Mouse (Mus musculus): ENCODE measurements around the gene Creb5.
A peak's percentile ranks its signal among the peaks of the same experiment; 100 is the strongest.
"Not testable (repeated sequence)": the region's sequence is repeated elsewhere in the genome, so short reads cannot be mapped to it uniquely, and the experiment has no call there.

Gene Creb5

DNA sequence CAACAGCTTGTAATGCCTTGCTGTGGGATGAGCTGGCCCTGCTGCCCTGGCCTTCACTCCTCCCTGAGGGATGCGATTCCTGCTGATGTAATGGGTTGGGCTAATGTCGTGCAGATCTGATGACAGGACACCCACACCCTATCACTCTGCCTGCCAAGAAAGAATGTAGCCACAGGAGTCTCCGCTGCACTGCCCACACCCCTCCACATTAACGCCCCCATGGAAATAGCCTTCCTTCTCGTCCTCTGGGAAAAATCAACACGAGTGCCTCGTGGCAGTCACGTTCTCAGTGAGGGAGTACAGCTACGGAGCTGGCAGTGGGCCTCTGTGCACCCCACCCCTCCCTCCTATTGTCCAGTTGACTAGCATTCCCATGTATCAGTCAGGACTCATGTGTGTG is 50.3 kb downstream of the Creb5 start:
- peak; percentile 17 for DNase-seq

DNA sequence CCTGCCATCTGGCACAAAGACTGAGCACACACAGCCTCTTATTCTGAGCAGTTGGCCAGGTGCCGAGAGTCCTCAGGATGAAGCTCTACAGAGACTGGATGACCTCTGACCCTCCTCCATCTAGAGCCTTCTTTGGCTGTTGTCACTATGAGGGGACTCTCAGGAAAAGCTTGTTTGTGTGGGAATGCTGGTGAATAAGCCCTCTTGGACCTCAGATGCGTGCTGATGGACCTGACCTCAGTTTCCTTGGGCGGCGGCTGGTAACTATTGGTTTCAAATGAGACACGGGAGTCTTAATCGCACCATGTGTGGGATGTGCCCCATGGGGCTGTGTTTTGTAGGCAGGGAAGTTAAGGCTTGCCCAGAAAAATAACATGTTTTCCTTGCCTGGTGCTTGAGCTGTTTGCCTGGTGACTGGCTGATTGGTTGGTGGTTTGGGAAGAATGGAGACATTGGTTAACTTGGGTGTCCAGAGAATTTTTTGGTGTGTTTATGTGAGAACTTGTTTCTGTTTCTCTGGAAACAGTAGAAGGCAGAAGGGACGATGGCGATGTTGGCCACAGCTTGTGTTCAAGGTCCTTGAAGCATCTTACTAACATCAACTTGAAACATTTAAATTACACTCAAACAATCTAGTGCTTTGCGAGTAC is 65.4 kb downstream of the Creb5 start:
- no peak for DNase-seq

DNA sequence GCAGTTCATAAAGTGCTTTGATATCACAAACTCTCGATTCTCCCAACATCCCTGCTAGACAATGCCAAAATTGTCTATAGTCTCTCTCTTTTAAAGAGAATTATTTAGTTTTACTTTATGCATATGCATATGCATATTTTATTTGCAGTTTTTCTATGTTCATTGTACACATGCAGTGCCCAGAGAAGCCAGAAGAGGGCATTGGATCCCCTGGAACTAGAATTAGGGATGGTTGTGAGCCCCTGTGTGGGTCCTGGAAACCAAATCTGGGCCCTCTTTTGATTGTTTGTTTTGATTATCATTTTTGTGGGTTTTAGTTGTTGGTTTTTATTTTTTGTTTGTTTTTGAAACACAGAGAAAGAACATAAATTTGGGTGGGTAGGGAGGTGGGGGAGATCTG is 69.3 kb downstream of the Creb5 start:
- DNase-seq = no peak

DNA sequence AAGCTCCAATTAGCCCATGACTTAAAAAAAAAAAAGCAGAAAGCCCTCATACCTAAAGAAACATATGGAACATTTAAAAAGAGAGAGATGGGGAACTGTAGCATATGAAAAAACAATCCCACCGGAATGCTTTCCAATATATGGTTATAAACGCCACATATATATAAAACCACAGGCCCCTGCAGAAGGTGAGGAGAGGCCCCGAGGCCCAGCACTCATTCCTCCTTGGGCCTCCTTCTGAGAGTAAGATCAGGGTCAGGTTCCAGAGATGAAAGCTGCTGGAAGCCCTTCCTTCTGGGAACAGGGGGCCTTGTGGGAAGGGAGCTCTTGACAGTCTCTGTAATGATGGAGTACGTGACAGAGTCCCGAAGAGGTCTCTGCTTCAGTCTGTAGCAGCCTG is 76.5 kb downstream of the Creb5 start:
- no peak for DNase-seq

DNA sequence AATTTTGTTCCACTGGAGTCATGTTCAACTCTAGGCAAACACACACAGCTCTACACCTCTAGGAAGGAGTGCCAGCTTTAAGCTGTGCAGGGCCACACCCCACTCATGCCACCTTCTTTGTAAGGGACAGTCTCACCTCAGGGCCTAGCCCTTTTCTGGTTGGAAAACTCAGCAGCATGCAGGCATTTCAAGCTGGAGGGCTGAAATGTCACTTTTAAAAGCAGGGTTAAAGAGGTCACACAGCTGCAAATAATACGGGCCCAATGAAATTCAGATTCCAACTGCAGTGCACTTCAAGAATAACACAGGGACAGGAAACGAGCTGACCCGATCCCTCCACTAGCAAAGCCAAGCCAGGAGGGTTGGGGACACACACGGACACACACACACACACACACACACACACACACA is 76.9 kb downstream of the Creb5 start:
- no peak for DNase-seq

DNA sequence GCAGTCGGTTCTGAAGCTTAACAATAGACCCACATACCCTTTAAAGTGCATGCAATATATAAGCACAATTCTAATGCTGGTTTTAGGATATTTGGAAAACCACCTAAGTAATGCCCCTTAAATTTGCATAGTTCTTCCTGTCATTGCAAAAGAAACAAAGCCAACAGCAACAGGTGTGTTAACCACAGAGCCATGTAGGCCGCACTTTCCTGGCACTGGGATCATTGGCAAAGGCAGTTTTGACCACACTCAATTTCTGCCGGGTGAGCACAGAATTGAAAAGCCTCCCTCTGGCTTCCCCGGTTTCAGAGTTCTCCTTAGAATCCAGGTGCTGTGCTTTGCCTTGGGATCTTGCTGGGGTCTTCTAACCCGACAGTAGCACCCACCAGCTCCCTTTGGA is 82.1 kb downstream of the Creb5 start:
- no peak for DNase-seq

DNA sequence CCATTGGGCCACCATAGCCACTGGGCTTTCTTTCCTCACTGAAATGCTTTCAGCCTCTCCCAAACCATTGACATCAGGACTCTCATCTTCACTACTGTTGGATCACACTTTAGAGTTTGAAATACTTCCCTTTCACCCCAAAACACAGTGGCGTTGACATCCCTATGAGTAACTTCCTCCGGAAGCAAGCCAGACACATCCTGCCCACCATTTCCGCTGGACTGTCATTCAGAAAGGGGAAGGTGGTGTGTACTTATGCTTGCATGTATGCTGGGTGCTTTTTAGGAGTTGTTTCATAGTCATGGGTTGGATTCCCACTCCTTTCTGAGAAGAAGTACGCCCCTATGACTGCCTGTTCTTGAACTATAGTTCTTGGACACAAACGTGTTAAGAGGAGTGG is 82.9 kb downstream of the Creb5 start:
- peak; percentile 46 to 53 for DNase-seq

DNA sequence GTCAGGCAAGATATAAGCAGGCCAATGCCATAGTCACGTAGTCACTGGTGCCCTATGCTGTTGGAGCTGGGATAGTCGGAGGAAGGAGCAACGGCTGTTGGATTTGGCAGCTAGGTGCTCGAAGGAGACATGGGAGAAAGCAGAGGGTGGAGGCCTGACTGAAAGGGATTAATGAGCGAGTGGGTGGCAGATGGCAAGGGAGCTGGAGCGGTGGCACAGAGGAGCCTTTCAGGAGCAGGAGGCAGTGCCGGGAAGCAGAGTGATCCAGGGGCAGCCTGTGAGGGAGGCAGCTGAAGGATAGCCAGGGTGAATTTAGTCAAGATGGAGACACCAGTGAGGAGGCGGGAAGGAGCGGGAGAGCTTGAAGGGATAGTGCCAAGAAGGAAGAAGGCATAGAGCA is 84.9 kb downstream of the Creb5 start:
- DNase-seq = no peak

DNA sequence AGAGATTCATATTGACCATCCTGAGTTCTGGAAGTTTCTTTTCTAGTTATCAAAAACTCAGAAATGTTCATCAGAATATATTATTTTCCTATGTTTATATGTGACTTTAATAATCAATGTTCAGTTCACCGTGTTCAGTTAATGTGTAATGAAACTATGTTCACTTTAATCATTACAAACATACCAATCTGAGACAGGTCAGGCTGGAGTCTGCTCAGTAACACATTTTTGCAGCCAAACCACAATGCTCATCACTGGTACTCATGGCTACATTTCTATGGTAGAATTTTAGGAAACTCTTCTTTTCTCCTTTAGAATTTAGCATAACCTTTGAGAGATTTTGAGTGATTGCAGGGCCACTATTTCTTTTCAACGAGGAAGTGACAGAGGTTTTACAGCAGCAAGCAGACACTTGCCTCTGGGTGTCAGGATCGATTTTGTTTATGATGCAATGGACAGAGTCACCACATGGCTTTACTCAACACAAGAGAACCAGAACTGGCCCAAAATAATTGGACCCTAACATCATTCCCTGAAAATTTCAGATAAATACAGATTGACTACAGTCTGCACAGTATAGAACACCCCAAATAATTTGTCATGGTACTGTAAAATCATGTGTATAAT is 87.4 kb downstream of the Creb5 start:
- no peak for DNase-seq

DNA sequence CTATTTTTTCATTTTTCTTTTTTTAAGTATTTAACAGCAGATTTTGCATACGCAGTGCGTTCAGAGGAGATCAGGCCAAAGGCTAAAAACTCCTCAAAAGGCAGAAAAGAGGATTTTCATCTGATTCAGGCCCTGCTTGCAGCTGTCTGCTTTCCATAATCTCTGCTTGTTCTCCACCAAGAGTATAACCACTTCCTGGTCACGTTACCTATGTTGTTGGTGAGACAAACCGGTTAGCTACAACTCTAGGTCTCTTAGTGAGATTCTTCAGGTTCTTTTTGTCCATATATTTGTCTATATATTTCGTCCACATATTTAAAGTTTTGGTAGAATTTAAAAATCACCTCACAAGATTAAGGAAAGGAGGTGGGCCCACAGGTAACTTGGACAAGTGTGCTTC is 102.2 kb downstream of the Creb5 start:
- DNase-seq = no peak

DNA sequence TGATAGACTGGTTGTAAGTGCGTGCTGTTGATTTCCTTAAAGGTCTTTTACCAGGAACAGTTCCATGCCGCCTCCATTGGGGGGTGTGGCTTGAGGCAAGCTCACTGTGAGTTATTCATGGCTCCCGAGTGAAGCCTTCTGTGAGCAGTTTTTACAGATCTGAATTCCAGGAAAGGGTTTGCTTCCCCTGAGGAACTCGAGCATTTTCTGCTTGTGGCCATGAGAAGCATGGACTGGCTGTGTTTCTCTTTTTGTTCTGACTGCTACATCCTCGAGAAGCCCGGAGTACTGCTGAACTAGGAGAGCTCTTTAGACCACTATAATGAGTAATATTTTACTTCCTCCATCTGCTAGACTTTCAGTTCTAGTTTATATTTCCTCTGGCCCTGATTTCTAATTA is 103.3 kb downstream of the Creb5 start:
- peak; percentile 33 to 35 for DNase-seq

DNA sequence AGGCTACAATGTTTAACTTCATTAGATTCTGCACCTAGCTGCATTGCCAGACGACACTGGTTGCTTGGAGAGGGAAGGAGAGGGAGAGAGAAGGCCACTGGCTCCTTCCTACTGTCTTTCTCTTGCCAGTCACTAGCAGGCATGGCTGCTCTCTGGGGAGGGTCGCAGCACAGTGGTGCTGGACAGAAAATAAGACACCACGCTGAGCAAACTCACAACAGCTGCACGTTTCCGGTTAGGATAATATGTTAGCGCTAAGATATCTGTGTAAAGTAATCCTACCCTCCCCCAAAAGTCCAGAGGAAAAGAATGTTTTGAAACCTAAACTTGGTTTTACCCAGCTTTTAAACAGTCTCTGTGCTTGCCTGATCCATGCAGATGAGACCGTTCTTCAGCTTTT is 107.0 kb downstream of the Creb5 start:
- no peak for DNase-seq

DNA sequence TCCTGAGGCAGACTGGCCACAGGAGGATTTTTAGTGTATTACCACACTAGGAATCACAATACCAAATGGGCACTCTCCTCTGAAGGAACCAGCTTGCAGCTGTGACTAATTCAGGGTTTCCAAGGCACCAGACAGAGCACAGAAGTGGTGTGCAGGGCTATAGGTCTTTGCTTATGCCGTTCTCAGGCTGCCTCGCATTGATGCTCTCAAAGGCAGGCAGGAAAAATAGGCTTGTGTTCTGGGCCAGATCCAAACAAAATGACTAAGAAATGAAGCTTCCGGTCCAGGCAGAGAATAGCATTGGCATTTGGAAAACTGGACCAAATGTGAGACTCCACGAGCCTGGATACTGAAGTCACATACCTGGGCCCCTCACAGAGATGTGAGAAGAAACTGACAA is 108.1 kb downstream of the Creb5 start:
- no peak for DNase-seq

DNA sequence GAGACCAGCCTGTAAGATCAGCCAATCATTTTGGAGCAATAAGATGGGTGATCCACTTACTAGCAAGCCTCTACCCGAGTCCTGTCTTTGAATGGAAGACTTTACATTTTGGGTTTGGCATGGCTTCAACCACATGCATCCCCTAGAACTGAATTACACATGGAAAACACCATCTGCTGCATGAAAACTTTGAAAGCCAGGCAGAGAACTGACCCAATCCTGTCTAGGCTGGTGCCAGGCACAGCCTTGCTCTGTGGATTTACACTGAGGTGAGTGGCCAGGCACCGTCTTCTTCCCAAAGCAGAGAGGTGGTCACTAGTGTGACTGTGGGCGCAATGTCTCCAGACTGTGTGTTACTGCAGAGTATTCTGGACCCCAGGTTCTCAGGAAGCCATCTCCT is 109.4 kb downstream of the Creb5 start:
- DNase-seq = no peak

DNA sequence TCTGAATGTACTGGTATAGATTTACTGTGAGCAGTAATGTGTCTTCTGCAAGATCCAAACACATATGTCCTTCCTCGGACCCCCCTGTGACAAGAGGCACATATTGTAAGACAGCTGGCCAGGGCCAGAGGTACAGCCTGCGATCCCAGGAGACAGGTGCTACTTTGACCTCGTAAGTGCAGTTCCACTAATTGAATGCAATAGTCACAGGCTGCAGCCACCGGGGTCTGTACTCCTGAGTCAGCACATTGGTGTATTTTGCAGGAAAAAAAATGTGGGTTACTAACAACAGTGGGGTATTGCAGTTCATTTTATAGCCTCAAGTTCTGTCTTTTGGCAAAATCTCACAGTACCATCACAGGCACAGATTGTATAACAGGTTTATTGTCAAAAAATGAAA is 110.7 kb downstream of the Creb5 start:
- DNase-seq = no peak

DNA sequence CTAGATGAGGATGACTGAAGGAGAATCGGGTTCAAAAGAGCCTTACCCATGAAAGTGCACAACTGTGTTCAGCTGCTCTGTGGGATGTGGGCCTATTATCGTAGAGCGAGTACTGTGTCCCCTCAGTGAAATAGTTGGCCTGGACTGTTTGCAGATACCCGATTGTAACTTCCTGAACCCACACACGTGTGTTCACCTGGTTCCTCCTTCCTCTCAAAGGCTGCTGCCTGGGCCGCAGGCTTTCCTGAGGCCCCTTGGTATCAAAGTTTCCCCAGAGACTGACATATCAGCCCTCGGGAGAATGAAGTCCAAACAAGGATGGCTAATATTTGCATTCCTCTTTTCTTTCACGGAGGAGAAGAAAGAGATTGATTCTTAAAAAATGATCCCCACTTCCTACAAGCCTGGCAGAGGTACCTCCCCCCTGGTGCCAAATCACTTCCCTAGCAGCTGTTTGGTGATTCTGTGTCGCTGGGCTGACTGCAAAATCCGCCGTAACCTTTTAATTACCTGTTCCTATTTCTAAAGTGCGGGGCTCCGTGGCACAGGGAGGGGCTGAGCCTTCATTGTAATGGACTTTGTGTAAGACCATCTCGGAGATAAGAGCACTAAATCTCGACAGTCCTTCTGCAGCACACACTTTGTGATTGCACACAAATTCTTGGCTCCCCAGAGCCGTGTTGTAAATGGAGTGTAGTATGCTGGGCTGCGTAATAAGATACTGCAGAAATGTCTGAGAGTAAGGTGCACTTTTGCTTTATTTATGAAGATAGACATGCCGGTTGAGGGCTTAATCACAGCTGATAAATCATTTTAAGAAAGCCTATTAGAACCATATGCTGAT is 111.4 kb downstream of the Creb5 start:
- no peak for DNase-seq

DNA sequence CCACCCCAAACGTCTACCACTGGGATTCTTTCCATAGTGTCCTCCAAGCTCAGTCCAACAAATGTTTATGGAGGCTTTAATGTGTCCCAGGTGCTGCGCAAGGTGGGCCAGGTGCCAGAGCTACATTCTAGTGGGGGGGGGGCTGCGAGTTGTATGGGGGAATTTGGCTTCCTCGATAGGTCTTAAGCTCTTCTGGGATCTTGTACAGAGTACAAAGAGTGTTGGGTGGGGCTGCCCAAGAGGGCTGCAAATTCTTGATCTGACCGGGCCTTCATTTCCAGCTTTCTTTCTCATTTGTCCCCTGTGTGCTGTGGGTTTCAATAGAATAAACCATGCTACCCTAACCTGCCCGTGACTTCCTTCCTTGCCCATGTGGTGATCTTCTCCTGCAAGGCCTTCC is 114.3 kb downstream of the Creb5 start:
- no peak for DNase-seq

DNA sequence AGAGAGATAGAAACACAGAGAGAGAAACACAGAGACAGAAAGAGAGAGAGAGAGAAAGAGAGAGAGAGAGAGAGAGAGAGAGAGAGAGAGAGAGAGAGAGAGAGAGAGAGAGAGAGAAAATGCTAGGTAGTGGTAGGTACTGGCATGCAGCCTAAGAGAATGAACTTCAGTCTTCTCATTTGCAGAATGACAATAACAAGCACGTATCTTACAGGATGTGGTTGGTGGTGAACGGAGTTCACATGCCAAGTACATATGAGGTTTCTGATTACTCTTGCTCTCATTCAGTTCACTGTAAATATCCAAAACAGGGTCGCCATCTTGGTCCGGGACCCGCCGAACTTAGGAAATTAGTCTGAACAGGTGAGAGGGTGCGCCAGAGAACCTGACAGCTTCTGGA is 115.5 kb downstream of the Creb5 start:
- not testable (repeated sequence) for DNase-seq

DNA sequence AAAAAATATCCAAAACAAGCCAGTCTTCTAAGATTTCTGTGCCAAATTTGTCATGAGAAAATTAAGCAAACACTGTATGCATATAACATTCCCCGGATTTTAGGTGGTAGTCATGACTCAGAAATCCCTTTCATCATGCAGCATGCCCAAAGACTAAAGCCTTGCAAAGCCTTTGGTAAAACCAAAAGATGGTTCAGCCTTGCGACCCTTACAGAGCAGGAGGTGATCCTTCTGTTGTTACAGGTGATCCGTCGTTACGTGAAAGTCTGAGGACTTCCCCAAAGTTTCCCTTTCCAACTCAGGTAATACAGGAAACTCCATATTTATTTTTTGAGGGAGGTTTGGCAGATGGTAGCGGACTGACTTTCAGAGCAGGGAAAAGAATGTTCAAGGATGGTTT is 122.1 kb downstream of the Creb5 start:
- DNase-seq = no peak

DNA sequence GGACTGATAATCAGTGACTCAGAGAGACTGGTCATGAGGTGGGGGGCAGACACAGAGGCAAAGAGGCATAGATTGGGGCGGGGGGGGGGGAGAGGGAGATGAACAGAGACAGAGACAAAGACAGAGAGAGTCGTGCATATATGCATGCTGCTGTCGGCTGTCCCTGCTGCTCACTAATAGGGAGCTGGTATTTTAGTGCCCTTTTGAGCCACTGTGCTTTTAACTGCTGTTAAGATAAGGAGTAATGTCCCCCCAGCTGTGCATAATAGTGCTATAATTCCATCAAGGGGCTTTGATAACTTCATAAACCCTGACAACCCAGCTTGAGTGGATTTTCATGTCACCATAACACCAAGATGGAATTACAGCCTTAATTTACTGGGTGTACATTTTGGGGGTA is 134.3 kb downstream of the Creb5 start:
- no peak for DNase-seq

DNA sequence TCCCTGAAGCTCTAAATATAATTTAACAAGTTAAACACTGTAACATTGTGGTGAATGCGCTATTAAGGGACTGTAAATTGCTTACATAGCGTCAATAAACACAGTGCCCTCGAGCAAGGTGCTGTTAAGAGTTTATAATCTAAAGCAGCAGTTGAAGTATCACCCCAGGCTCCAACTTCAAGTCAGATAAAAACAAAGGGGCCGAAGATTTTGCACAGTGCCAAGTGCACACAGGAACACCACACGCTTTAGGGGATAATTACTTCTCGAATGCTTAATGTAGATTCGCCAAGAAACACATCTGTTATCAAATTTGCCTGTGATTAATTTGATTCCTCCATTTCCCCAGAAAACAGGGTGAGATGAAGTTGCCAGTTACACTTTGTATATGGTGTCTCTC is 142.3 kb downstream of the Creb5 start:
- no peak for DNase-seq

DNA sequence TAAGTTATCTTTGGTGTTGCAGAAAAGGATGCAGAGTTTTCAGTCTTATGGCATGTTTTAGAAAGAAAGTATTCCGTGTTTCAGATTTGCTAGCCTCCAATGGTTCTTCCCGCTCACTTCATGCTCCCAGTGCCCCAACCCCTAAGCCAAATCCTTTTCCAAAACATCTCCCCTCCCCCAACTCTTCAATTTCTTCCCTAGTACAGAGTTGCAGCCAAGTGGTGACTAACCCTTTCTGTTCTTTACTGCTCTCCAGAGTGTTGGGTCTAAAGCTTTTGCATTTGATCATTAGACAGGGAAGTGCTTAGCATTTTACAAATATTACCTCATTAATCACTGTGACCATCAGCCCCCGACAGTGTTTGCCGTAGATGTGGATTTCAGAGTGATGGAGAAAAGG is 142.8 kb downstream of the Creb5 start:
- no peak for DNase-seq

DNA sequence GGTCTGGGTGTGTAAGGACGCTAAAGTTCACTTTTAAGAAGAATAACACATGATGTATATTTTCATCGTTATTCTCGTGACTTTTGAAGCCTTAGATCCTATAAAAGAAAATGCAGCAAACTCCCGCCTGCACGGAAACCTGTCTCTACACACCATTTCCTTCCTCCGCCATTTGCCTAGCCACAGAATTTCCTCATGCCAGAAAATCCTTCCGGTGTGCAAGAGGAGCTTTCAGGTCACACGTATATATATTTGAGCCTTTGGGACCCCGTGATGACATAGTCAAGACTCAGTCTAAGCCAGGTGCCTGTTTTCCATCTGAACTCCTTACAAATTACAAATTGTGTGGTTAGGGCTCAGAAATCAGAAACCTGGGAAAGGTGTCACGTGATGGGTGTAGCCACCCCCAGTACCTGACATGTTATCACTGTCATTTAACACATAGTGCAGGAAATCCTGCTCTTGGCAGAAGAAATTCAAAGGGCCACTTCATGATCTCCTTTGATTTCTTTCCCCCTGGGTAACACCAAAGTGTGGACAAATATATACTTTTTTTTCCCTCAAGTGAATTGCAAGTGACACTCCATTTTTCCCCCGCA is 158.9 kb downstream of the Creb5 start:
- DNase-seq = no peak

DNA sequence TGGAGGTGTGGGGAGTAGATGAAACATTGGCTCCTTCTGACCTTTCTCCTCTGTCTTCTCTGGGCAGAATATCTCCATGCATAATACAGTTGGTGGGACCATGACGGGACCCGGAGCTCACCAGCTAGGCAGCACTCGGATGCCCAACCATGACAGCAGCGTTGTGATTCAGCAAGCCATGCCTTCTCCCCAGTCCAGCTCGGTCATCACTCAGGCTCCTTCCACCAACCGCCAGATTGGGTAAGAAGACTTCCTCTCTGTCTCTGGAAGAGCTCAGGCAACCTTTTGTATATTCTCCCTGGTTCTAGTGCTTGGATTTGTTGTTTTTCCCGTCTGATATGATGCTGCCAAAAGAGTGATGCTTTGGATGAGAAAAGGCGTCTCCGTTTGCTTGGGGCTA is 160.4 kb downstream of the Creb5 start:
- no peak for DNase-seq
